Mouse (Mus musculus) B cell, adult 2 months (primary cell): Measurements from ENCODE around the gene Atp6ap2.
A peak's percentile ranks its signal among the peaks of the same experiment; 100 is the strongest.
"Not testable (repeated sequence)": the region's sequence is repeated elsewhere in the genome, so short reads cannot be mapped to it uniquely, and the experiment has no call there.

Experiments used
- DNase-seq, 2 experiments: peaks; one replicate each; pipeline ENCODE4 v3.0.0; 2022

The Atp6ap2 gene

DNA sequence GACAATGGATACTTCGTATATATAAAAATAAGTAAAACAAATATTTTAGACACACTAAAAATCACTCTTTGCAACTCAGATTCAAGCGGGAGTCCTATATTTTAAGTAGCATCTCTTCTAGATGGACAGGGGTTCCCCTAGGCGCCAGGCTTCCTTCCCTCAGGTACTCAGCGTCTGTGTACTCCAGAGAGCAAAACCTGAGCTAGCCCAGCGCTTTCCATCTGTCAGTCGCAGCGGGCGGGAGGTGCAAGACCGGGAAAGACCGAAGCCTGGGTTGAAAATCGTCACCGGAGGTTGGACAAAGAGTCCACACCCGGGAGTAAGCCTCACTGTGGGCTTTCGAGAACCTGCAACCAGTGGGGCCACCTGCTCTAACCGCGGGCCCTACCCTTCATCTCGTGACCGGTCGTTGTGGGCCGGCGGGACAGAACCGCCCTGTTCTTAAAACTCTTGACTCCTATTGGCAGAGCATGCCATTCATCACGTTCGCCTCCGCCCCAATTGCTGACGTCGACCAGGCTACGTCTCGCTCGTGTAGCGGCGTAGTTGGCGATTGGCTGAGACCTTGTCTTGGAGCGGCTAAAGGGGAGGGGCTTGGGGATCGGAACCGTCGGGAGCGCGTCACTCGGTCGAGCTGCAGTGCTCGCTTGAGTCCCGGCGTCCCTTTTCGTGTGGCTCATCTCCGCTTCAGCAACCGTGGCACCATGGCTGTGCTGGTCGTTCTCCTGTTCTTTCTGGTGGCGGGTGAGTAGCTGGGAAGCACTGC is at the start of gene Atp6ap2:
Gene Atp6ap2, plus strand, starts transcription at position 610 of the 766 bp plus-strand sequence.
- peak; percentile 91 to 94 for DNase-seq

DNA sequence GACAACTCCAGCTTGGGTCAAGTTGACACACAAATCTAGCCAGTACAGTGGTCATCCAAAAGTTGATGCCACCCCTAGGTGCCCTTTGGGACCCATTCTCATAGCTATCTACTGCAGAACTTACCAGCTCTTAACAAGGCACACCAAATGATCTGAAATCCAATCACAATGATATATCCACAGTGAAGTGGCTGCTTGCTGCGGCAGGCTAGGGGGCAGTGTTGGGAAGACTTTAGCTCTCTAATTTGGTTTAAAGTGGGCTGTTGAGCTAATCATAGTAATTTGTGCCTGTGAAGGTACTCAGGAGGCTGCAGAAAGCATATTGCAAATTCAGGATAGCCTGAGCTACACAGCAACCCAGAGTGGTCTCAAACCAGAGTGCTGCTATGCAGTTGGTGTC is 43.2 kb upstream of the Atp6ap2 start:
- DNase-seq = no peak

DNA sequence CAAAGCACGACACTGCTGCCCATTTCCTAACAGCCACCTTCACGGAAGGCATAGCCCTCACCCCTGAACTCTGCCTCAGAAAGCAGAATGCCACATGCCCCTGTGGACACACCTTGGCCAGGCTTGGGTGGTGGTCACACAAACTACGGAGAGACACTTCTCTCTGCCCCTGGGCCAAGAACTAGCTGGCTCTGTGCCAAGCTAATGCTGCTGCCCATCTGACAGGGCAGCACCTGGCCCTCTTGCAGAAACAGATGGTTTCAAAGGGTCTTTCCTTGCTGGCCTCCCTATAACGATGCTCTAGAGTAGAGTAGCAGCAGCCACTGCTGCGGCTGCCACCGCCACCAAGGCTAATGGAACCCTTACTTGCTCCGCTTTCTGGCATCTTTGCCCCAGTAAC is 30.5 kb upstream of the Atp6ap2 start:
- no peak for DNase-seq

DNA sequence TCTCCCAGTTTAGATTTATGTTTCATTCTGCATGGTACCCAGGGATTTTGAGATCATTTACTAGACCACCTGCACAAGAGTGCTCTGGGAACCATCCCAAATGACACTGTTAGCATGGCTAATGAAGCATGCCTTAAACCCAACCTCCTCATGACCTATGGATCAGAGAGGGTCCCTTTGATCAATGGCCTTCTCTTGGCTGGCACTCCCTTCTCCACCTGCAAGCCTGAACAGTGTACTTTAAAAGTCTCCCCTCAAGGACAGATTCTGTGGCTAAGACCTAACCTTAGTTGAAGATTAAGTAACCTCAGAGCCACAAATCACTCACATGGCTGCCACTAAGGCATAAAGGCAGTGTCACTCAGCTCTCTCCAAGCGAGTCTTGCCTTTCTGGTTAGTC is 16.2 kb upstream of the Atp6ap2 start:
- no peak for DNase-seq

DNA sequence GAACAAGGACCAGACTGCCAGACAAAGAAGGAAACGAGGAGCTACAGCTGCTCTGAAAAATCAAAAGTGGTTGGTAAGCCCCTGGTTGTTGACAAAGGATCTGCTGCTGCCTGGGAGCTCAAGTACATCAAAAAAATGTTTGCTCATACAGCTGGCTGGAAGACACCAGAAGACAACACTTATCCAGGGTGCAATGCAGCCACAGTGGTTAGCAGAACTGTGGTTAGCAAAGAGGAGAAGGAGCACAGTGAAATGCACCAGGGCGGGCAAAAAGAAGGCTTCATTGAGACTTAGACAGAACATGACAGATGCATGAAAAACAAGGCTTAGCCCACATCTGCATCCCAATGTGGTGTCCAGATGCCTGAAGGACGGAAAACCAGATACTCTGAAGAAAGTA is 9.7 kb upstream of the Atp6ap2 start:
- DNase-seq = no peak

DNA sequence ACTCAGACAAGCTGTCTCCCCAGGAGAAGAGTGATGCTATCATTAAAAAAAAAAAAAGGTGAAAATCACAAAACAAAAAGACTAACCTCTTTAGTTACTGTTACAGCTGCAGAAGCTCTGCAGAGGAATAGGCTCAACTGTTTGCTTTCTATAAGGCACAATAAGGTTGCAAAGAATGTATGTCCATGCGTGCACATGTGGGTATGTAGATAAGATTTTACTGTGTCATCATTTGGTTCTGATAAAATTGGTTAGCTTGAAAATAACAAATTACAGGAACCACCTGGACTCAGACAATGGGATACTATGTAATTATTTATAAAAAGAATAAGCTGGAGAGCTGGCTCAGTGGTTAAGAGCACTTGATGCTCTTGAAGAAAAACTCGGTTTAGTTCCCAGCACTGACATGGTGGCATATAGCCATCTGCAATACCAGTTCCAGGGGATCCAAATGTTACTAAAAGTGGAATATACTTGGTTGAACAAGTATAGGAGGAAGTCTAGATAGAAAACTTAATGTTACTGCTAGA is 9.2 kb upstream of the Atp6ap2 start:
- no peak for DNase-seq

DNA sequence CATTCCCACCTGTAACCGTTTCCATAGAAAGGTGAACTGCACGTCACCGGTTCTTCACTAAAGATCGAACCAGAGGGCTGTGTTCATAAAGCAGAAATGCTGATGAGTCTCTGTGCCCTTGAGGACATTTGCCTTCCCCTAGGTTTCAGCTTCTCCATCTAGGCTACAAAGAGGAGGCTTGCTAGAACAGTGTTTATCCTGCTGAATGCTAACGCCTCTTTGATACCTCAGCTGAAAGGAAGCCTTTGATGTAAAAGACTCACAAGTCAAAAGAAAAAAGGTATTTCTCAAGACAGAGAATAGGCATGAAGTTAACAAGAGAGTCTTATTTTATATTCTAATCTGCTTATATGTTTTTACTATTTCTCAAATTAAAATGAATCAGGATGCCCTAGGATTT is 4.3 kb upstream of the Atp6ap2 start:
- no peak for DNase-seq

DNA sequence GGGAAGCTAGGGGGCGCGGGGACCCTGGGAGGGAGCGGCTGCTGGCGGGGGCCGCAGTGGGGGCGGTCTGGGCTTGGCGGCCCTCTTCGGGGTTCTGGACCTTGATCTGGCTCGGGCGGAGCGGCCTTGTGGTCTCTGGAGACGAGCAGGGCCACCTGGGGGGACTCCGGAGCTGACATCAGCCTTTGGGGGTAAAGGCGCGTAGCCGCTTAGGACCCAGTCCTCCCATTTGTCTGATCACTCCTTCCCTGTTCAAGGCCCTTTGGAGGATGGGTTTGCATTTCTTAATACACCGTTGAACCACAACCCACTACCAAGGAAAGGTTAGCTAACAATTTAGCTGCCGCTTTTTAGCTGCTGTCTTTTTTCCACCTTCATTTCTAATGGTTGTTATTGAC is 356 bp downstream of the Atp6ap2 start:
- DNase-seq = no peak

DNA sequence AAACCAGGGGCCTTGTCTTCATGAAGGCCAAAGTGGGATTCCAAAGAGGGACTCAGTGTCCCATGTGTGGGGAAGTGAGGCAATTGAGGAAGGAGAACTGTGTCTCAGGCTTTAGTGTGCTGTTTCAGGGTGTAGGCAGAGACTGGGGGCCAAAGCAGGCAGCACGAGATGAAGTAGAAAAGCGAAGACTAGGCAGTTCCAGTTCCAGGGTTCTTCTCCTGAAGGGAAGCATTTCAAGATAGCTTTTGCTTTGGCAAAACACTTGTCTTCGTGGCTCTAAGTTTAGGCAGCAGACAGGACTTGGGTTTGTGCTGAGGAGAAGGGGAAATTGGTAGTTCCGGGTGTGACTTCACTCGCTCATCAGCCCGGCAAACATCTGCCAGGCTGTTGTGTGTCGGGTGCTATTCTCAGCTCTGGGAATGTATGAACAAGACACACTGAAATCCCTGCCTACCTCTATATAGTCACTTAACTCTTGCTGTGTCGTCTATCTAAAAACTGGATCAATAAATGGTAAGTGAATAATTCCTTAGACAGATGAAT is 3.9 kb downstream of the Atp6ap2 start:
- no peak for DNase-seq

DNA sequence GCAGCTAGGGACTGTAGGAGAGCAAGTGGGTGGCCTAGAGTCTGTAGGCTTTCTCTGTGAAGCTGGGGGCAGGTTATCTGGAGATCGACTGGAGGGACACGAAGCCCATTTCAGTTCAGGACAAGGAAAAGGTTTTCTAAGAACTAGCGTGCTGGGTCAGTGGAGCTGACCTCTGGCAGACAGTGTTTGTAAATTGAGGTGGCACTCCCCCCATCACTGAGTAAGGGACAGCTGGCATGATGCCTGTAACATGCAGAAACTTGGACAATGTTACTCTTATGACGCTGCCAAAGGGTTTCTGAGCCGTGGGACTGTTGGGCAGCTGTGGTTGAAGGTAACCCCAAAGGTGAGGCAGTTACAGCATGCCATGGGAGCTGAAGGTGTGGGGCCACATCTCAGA is 4.4 kb downstream of the Atp6ap2 start:
- no peak for DNase-seq

DNA sequence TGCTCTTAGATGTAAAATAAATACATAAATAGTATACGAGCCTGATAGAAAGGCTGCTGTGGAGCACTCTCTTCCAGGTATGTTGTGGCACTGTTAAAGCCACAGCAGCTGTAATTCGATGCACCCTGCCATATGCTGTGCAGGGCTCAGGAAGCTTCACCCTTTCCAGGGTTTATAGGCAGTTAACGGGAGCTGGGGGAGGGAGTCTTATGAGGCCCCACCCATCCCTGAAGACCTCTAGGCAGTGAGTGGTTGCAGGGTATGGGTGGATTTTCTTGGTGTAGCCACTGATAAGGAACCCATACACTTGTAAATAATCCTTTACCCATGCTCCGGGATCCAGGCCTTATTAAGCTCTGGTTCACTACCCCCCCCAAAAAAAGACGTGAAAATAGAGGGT is 6.2 kb downstream of the Atp6ap2 start:
- DNase-seq = no peak

DNA sequence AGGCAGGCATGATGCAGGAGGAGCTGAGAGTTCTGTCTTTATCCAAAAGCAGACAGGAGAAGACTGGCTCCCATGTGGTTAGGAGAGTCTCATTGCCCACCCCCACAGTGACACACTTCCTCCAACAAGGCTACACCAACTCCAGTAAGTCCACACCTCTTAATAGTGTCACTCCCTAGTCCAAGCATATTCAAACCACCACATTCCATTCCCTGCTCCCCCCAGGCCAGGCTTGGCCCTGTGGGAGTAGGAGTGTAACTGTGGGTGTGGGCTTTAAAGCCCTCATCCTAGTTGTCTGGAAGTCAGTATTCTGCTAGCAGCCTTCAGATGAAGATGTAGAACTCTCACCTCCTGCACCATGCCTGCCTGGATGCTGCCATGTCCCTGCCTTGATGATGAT is 22.9 kb downstream of the Atp6ap2 start:
- DNase-seq = not testable (repeated sequence)

DNA sequence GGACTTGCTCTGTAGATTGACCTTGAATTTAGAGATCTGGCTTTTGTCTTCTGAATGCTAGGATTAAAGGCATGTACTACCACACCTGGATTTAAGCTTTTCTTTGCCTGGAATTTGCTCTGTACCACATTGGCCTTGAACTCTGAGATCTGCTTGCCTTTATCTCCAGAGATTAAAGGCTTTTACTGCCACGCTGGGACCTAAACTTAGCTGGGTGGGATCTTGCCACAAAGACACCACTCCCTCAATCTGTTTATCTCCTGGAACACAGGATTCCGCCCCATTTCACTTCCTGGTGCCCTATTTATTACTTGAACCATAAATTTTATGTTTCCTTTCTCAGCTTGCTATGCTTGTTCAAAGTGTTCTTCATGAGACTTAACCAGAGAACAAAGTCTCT is 23.6 kb downstream of the Atp6ap2 start:
- no peak for DNase-seq

DNA sequence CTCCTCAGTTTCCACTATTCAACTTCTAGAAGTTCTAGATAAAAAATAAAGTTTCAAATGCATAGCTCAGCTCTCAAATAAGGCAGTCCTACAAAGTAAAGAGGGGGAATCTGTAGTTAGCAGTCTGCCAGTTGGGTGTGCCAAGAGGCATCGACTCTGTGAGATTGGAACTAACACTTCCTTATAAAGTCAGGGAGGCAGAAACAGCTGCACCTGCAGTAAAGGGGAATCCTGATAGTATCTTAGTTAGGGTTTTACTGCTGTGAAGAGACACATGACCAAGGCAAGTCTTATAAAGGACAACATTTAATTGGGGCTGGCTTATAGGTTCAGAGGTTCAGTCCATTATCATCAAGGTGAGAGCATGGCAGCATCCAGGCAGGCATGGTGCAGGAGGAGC is 24.8 kb downstream of the Atp6ap2 start:
- not testable (repeated sequence) for DNase-seq

DNA sequence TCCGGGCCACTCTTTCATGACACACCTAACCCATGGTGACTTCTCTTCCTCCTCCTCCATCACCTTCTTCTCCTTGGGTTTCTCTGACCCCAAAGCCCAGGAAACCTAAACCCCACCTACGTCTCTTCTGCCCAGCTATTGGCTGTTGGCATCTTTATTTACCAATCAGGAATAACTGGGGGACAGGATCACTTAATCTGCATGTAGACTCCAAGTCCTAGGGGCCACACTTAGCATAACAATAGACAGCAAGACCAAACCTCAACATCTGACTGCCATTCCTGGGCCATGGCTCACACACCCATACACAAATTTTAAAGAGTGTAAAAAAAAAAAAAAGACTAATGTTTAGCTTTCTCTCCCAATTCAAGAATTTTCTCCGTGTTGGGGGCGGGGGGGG is 37.5 kb downstream of the Atp6ap2 start:
- DNase-seq = no peak

DNA sequence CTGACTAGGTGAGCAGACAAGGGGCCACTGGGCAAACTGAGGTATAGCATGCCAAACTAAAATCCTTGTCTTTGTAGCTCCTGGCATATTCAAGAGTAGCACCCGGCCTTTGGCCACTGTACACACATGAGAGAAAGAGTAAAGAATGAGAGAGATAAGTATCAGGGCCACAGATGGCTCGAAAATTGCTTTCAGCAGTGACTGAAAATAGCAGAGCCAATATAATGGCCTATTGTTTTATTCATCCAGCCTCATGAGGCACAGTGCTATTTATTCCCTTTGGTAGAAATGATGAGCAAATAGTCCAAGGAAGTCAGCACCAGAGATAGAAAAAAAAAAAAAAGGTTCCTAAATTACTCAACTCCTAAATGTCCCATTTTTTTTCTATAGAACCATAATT is 57.4 kb downstream of the Atp6ap2 start:
- DNase-seq = no peak

DNA sequence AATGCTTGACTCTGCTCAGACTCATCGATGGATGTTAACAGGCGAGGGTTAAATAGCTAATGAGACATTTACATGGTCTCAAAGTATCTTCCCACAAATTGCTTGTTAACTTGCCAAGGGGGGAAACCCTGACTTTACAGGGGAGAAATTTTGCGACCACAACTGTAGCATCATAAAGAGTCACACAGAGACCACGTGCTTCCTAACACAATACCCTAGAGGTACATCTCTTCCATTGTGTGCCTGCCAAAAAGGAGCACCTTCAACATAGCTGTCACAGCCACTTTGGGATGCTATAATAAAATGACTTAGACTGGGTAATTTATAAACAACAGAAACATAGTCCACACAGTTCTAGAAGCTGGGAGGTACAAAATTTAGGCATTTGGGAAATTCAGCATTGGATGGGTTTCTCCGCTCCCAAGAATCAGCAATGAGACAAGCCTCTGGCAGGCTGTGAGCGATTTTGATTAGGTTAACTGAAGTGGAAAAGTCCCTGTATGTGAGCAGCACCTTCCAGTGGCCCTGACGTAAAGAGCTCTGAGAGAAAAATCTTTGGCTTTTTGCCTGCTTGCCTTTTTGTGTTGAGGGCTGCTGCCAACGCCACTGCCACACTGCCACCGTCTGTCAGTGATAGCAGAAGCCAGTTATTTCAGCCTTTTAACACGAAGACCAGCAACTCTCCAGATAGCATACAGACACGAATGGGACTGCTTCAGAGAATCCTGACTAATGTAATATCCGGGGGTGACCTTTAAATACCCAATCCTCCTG is 58.1 kb downstream of the Atp6ap2 start:
- no peak for DNase-seq

DNA sequence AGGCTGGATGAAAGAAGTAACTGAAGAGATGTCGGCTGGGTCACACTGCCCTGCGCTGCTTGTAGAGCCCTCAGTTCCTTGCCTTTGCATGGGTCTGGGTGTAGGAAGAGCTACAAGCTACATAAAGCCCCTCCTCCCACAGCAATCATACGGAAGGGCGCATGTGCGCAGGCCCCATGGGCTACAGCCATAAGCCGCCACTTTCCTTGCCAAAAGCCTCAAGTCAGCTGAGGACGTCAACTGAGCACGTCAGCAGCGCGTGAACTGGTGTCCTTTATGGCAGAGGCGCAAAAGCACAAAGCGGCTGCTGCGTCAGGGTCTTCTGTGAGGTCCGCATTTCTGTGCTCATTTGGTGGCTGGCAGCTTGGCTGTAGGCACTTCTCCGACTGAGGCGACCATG is 64.3 kb downstream of the Atp6ap2 start:
- DNase-seq = no peak

DNA sequence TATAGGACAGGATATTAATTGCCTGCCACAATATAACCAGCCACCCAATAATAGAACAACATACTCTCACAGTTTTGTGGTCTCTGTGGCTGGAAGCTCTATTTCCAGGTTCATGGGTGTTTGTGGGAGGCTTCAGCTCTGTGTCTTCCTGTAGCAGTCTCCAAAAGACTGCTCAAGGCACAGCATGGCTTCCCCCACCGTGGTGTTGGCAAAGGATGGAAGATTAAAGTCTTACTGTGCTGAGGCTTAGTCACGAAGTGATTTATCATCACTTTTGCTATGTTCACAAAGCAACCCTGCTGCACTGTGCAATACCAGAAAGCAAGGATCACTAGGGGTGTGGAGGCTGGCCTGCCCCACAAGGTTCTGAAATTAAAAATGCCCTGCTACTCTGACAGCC is 66.3 kb downstream of the Atp6ap2 start:
- DNase-seq = no peak
